Mouse (Mus musculus): Measurements from ENCODE around the gene Micall1.

Micall1 gene

GRCm38 (mm10) chr15:79133191-79133661 is 24.5 kb downstream of the Micall1 start:
- WGBS = 82% methylated on average over 6 of the region's 6 CpGs

- WGBS = 88% methylated on average over 9 of the region's 9 CpGs
Observed at GRCm38 (mm10) chr15:79134496-79135270, 26.0 kb downstream of the Micall1 start.

GRCm38 (mm10) chr15:79135332-79135731 is 26.6 kb downstream of the Micall1 start:
- 75% methylated on average over 9 of the region's 9 CpGs for WGBS

- 57% methylated on average over 11 of the region's 11 CpGs for WGBS
Observed at GRCm38 (mm10) chr15:79135783-79136575, 27.3 kb downstream of the Micall1 start.

- WGBS = 59% methylated on average over 10 of the region's 10 CpGs
Observed at GRCm38 (mm10) chr15:79139640-79140039, 30.9 kb downstream of the Micall1 start.

- WGBS = under 1% methylated on average over 57 of the region's 57 CpGs
Observed at GRCm38 (mm10) chr15:79140866-79141565, 32.3 kb downstream of the Micall1 start, which contains the start of the genes Polr2f and 1700088E04Rik. Polr2f (plus strand) TSS chr15:79141009. 1700088E04Rik (minus strand) TSS chr15:79141253.

- 2% methylated on average over 7 of the region's 7 CpGs for WGBS
Observed at GRCm38 (mm10) chr15:79141566-79141917, 32.8 kb downstream of the Micall1 start.

GRCm38 (mm10) chr15:79143316-79143715 is 34.6 kb downstream of the Micall1 start:
- 85% methylated on average over 12 of the region's 12 CpGs for WGBS

- WGBS = 72% methylated on average over 8 of the region's 8 CpGs
Observed at GRCm38 (mm10) chr15:79144021-79144420, 35.3 kb downstream of the Micall1 start.

- 88% methylated on average over 7 of the region's 7 CpGs for WGBS
Observed at GRCm38 (mm10) chr15:79145522-79145921, 36.8 kb downstream of the Micall1 start.

- WGBS = 51% methylated on average over 7 of the region's 7 CpGs
Observed at GRCm38 (mm10) chr15:79148533-79148932, 39.8 kb downstream of the Micall1 start.

- 43% methylated on average over 8 of the region's 8 CpGs for WGBS
Observed at GRCm38 (mm10) chr15:79151881-79152280, 43.2 kb downstream of the Micall1 start.

- 71% methylated on average over 6 of the region's 6 CpGs for WGBS
Observed at GRCm38 (mm10) chr15:79152709-79153108, 44.0 kb downstream of the Micall1 start.

GRCm38 (mm10) chr15:79155572-79155971 is 46.9 kb downstream of the Micall1 start:
- 27% methylated on average over 3 of the region's 3 CpGs for WGBS

- 59% methylated on average over 7 of the region's 7 CpGs for WGBS
Observed at GRCm38 (mm10) chr15:79162301-79162700, 53.6 kb downstream of the Micall1 start.

GRCm38 (mm10) chr15:79162822-79163221 is 54.1 kb downstream of the Micall1 start:
- WGBS = 40% methylated on average over 14 of the region's 14 CpGs

- WGBS = 18% methylated on average over 15 of the region's 15 CpGs
Observed at GRCm38 (mm10) chr15:79164251-79164650, 55.6 kb downstream of the Micall1 start.

- 65% methylated on average over 5 of the region's 5 CpGs for WGBS
Observed at GRCm38 (mm10) chr15:79165140-79165539, 56.4 kb downstream of the Micall1 start, which contains the start of gene Sox10. Sox10 (minus strand) TSS chr15:79165240.

- WGBS = 70% methylated on average over 8 of the region's 8 CpGs
Observed at GRCm38 (mm10) chr15:79166712-79167111, 58.0 kb downstream of the Micall1 start.

- WGBS = 50% methylated on average over 6 of the region's 6 CpGs
Observed at GRCm38 (mm10) chr15:79176905-79177304, 68.2 kb downstream of the Micall1 start.

GRCm38 (mm10) chr15:79185213-79185612 is 76.5 kb downstream of the Micall1 start:
- 66% methylated on average over 10 of the region's 10 CpGs for WGBS

All from cerebral cortex, adult 2 months (tissue).